Mouse (Mus musculus): ENCODE data around the gene Pga5.
A peak's percentile ranks its signal among the peaks of the same experiment; 100 is the strongest.

DNA sequence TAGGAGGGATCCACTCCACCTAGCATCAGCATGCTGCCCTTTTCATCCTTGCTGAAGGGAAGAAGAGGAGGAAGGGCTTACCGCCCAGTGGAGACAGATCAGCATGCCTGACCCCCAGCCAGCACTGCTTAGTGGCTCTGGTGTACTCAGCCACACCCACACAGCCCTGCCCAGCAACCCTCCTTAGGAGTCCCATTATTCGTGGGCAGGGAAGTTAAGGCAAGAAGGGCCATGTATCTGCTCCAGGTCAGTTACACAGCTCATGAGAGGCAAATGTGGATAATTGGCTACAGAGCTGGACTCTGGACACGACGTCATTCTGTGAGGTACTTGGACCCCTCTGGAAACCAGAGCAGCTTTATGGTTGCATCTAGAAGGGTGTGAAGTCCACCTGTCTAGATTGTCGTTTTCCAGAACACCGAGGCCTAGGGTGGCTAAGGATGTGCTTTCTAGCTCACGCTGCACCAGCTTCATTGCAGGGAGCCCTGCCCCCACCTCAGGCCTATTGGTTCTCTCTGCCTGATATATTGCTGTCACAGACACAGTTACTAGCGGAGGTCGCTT is 5.9 kb downstream of the Pga5 start:
- TF ChIP-seq CTCF (IDR thresholded peaks at IDR 0.05; ENCODE audit: low read depth) (no peak), EP300 (optimal IDR thresholded peaks at IDR 0.05) (peak; percentile 45)

All from stomach, postnatal 0 days (tissue).